Mouse (Mus musculus) midbrain, postnatal 0 days (tissue): ENCODE measurements at regions not wholly inside any gene's neighbourhood (a gene's known extent, or its start where the extent isn't known, plus 50 kb on each side); places are given as distances from the start of the nearest gene placed in this dataset.

Experiments used
- ATAC-seq: fragments of 200-750 bp; cut with Nextera tagmentation; 2 replicates; pipeline ENCODE4 v1.8.0; 2017; ENCODE audit warnings: moderate number of reproducible peaks, mild to moderate bottlenecking, moderate TSS enrichment, moderate library complexity; ENCODE audit not compliant: low FRiP score
- DNase-seq: peaks from one replicate; pipeline ENCODE4 v3.0.0-alpha.2; 2015; ENCODE audit warnings: low spot score
- H3K27ac ChIP-seq: fragments of 300-500 bp; sonication (generic); 2 replicates; pipeline ENCODE4 v1.5.1; 2014; ENCODE audit warnings: low read depth, mild to moderate bottlenecking, low read length, mixed read lengths
- H3K27me3 ChIP-seq: fragments of 300-500 bp; sonication (generic); 2 replicates; pipeline ENCODE4 v1.6.1; 2014; ENCODE audit warnings: low read length, control low read depth, mixed read lengths; ENCODE audit not compliant: insufficient read depth
- H3K36me3 ChIP-seq: fragments of 300-500 bp; sonication (generic); 2 replicates; pipeline ENCODE4 v1.6.1; 2014; ENCODE audit warnings: low read length, control low read depth, mixed read lengths; ENCODE audit not compliant: insufficient read depth
- H3K4me1 ChIP-seq: fragments of 300-500 bp; sonication (generic); 2 replicates; pipeline ENCODE4 v1.6.1; 2014; ENCODE audit warnings: mild to moderate bottlenecking, control low read depth, antibody characterized with exemption, low read length, mixed read lengths; ENCODE audit not compliant: insufficient read depth
- H3K4me2 ChIP-seq: fragments of 300-500 bp; sonication (generic); 2 replicates; pipeline ENCODE4 v1.6.1; 2014; ENCODE audit warnings: low read depth, mild to moderate bottlenecking, low read length, mixed read lengths; ENCODE audit not compliant: poor library complexity, severe bottlenecking
- H3K4me3 ChIP-seq: fragments of 300-500 bp; sonication (generic); 2 replicates; pipeline ENCODE4 v1.5.1; 2014; ENCODE audit warnings: low read depth, mild to moderate bottlenecking, low read length, moderate library complexity
- H3K9ac ChIP-seq: fragments of 300-500 bp; sonication (generic); replicated peaks from 2 replicates; pipeline ENCODE4 v1.6.1; 2014; ENCODE audit warnings: mild to moderate bottlenecking, low read length, moderate library complexity, mixed read lengths; ENCODE audit not compliant: poor library complexity, severe bottlenecking
- H3K9me3 ChIP-seq: fragments of 300-500 bp; sonication (generic); 2 replicates; pipeline ENCODE4 v1.6.1; 2016; ENCODE audit warnings: low read length, control low read depth
- CTCF ChIP-seq: IDR thresholded peaks from 2 replicates; pipeline ENCODE4 v1.5.1; 2016; ENCODE audit warnings: antibody characterized with exemption, mild to moderate bottlenecking
- whole genome bisulfite sequencing: fragments of 180-500 bp; shearing (Covaris S2); extraction: QIAGEN DNeasy Blood & Tissue Kit; methylation state at CpG from one replicate; pipeline ENCODE4 v1.1.7; 2014; 5-methylcytosine and 5-hydroxymethylcytosine counted together

DNA sequence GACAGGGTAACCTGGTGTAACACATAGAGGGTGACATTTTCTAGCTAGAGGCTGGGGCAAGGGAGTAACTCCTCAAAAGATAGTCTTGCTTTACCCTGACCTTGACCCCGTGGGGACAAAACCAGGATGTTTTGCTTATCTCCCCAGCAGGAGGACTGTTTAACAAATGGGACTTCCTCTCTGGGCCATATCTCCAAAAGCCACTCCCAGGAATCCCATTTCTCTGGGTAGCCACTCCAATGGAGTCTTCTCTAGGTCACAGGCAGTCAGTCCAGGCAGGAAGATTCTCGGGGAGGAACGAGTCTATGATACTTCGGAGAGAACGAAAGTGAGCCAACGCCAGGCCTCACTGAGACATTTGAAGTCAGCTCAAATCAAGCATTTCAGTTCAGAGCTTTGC, 396.0 kb upstream of the Mki67 start:
- Histone ChIP-seq H3K9ac (no peak overlapping the region), H3K9me3 (no peaks in the 10 kb centered on the region), H3K27ac (no peak overlapping the region), H3K27me3 (no peaks in the 10 kb centered on the region), H3K36me3 (no peaks in the 10 kb centered on the region), H3K4me2 (no peak overlapping the region), H3K4me3 (no peak overlapping the region), H3K4me1 (no peaks in the 10 kb centered on the region)
- DNase-seq (no peak), ATAC-seq (no peak)
- TF ChIP-seq CTCF: no peak
- 53% methylated on average over 6 of the region's 6 CpGs for WGBS

DNA sequence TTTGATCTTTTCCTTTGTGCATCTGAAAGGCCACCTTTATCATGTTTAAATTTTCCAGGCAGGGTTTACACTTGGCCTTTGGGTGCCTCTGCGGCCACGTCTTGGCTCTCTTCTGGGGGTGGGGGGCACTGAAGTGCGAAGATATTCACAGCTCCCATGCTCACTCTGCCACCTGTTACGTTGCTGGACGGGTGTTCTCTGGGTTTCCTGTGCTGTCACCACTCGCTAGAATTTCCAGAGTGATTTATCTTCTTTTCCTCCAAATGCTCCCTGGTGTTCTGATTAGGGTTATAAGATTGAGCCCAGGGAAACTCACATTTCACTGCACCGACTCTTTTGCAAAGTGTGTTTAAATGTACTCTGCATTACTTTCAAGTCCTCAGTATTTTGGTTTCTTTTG, 404.8 kb upstream of the Mki67 start:
- H3K9me3 ChIP-seq: no peaks in the 10 kb centered on the region
- H3K4me3 ChIP-seq: no peak overlapping the region
- ATAC-seq (no peak), DNase-seq (no peak)
- no peaks in the 10 kb centered on the region for H3K4me1 ChIP-seq
- TF ChIP-seq CTCF: no peak
- H3K36me3 ChIP-seq: no peaks in the 10 kb centered on the region
- no peak overlapping the region for H3K9ac ChIP-seq
- H3K27me3 ChIP-seq: no peaks in the 10 kb centered on the region
- WGBS: 48% methylated on average over 7 of the region's 7 CpGs
- no peak overlapping the region for H3K4me2 ChIP-seq
- H3K27ac ChIP-seq: no peak overlapping the region

DNA sequence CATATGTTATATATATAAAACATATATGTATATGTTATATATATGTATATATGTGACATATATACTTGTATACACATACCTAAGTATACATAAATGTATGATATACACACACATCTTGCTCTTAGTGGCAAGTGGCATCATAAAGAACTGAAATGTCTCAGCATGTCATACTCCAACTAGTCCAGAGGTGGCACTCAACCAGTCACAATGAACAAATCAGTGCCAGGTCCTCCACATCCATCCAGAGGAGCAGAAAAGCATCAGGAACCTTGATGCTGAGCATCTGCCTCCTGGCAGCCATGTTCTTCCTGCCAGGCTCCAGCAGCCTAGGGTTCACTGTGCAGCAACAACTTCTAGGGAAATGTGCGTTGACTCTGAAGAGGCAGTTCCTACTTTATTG, 405.2 kb upstream of the Mki67 start:
- Histone ChIP-seq H3K27ac (no peak overlapping the region), H3K36me3 (no peaks in the 10 kb centered on the region), H3K27me3 (no peaks in the 10 kb centered on the region), H3K4me3 (no peak overlapping the region), H3K9ac (no peak overlapping the region), H3K4me2 (no peak overlapping the region), H3K9me3 (no peaks in the 10 kb centered on the region), H3K4me1 (no peaks in the 10 kb centered on the region)
- 90% methylated on average over 1 of the region's 1 CpGs for WGBS
- peak; percentile 39 for DNase-seq
- TF ChIP-seq CTCF: peak; percentile 59
- ATAC-seq: no peak

DNA sequence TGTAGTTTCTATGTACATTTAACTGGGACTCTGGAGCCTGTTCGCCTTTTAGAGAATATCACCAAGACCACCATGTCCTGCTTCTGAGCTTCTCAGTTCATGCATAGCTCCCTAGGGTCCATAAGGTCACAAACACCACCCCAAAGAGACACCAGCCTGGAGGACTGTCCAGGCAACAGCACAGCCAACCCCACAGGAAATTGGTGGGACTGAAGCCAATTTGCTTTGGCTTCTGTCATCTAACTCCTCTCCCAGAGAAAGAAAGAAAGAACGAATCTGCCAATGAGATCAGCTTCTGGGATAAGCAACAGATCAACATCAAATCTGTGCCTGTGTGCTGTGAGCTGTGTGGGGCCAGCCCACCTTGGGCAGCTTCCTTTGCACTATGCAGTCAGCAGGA, 408.6 kb upstream of the Mki67 start:
- H3K27me3 ChIP-seq: no peaks in the 10 kb centered on the region
- TF ChIP-seq CTCF: no peak
- no peak overlapping the region for H3K9ac ChIP-seq
- ATAC-seq (no peak), DNase-seq (no peak)
- 78% methylated on average over 2 of the region's 2 CpGs for WGBS
- no peaks in the 10 kb centered on the region for H3K4me1 ChIP-seq
- no peak overlapping the region for H3K4me3 ChIP-seq
- no peaks in the 10 kb centered on the region for H3K9me3 ChIP-seq
- no peak overlapping the region for H3K4me2 ChIP-seq
- H3K36me3 ChIP-seq: no peaks in the 10 kb centered on the region
- H3K27ac ChIP-seq: no peak overlapping the region

DNA sequence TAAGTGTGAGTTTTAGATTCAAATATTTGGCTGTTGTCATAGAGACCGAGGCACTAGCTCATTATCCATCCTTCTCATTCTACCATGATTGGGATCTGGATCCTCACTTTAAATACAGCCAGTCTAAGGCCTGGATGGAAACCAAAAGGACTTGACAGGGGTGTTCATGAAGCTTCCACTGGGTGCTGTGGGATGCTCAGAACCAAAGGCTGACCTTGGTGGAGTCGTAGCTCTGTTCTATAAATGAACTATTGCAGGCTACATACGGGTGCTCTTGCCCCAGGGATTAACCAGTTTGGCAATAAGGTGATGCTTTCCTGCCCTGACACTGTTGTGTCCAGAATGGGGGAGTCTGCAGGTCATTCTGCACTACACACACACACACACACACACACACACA, 410.2 kb upstream of the Mki67 start:
- Histone ChIP-seq H3K9ac (no peak overlapping the region), H3K4me1 (no peaks in the 10 kb centered on the region), H3K4me2 (no peak overlapping the region), H3K9me3 (no peaks in the 10 kb centered on the region), H3K36me3 (no peaks in the 10 kb centered on the region), H3K4me3 (no peak overlapping the region), H3K27ac (no peak overlapping the region), H3K27me3 (no peaks in the 10 kb centered on the region)
- 94% methylated on average over 3 of the region's 3 CpGs for WGBS
- ATAC-seq (no peak), DNase-seq (no peak)
- TF ChIP-seq CTCF: no peak

DNA sequence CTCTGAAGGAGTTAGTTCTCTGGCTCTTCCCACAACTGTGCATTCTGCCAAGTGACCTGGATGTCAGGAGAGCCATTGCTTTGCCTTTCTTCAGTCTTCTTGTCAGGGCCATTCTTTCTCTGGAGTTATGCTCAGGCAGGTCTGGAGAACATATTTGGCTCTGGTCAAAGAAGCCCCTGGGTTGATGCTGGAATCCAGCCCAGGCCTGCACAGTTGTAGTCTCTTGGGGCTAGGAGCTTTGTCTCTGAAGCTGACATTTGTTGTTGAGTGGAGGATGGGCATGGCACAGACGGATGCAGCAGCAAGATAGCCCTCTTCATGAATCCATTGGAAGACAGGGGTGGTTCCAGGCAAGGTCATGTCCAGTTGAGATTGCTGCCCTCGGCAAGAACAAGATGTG, 411.4 kb upstream of the Mki67 start:
- Histone ChIP-seq H3K4me3 (no peak overlapping the region), H3K27ac (no peak overlapping the region), H3K36me3 (no peaks in the 10 kb centered on the region), H3K27me3 (no peaks in the 10 kb centered on the region), H3K4me2 (no peak overlapping the region), H3K9me3 (no peaks in the 10 kb centered on the region), H3K4me1 (no peaks in the 10 kb centered on the region), H3K9ac (no peak overlapping the region)
- WGBS: 62% methylated on average over 2 of the region's 2 CpGs
- peak; percentile 41 for DNase-seq
- TF ChIP-seq CTCF: no peak
- no peak for ATAC-seq

DNA sequence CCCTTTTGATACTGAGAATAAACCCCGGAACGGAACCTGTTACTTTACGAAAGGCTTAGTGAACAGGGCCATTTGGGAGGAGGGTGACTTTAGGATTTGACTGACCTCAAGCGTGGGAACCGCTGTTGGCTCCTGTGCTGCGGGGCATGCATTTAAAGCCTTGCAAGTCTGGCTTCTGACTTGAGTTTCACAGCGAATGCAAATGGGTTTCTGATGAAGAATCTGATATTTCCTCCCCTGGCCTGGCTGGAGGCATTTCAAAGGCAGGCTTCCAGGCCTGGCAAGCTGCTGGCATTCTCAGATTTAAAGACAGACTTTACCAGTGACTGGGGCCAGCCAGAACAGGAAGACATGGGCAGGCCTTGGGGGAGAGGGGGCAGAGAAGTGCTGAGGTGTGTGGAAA, 413.6 kb upstream of the Mki67 start:
- Histone ChIP-seq H3K27me3 (no peaks in the 10 kb centered on the region), H3K9ac (no peak overlapping the region), H3K36me3 (no peaks in the 10 kb centered on the region), H3K4me2 (no peak overlapping the region), H3K9me3 (no peaks in the 10 kb centered on the region), H3K27ac (no peak overlapping the region), H3K4me3 (no peak overlapping the region), H3K4me1 (no peaks in the 10 kb centered on the region)
- no peak for TF ChIP-seq CTCF
- ATAC-seq (no peak), DNase-seq (peak; percentile 65)
- WGBS: 10% methylated on average over 7 of the region's 7 CpGs
